Mouse (Mus musculus): ENCODE results near the gene Vmn2r20.
"Not testable (repeated sequence)": the region's sequence is repeated elsewhere in the genome, so short reads cannot be mapped to it uniquely, and the experiment has no call there.

The Vmn2r20 gene

GRCm38 (mm10) chr6:123418016-123418415 is at the start of gene Vmn2r20:
Gene Vmn2r20 (minus strand): TSS chr6:123418116.
- not testable (repeated sequence) for TF ChIP-seq GATA4 (IDR thresholded peaks at IDR 0.05; ENCODE audit: insufficient replicate concordance, low read length)

GRCm38 (mm10) chr6:123388824-123389223 is 29.1 kb downstream of the Vmn2r20 start:
- peak; percentile 93 for TF ChIP-seq GATA4 (IDR thresholded peaks at IDR 0.05; ENCODE audit: insufficient replicate concordance, low read length)

- TF ChIP-seq GATA4 (IDR thresholded peaks at IDR 0.05; ENCODE audit: insufficient replicate concordance, low read length): no peak
These were observed 71.8 kb downstream of the Vmn2r20 start for GRCm38 (mm10) chr6:123346141-123346540.

- no peak for TF ChIP-seq GATA4 (IDR thresholded peaks at IDR 0.05; ENCODE audit: insufficient replicate concordance, low read length)
These were observed 77.8 kb downstream of the Vmn2r20 start for GRCm38 (mm10) chr6:123340093-123340492.

- no peak for TF ChIP-seq GATA4 (IDR thresholded peaks at IDR 0.05; ENCODE audit: insufficient replicate concordance, low read length)
These were observed 85.4 kb downstream of the Vmn2r20 start for GRCm38 (mm10) chr6:123332503-123332902.
